Mouse (Mus musculus) forebrain, embryonic 14.5 days (tissue): ENCODE measurements at regions not wholly inside any gene's neighbourhood (a gene's known extent, or its start where the extent isn't known, plus 50 kb on each side); places are given as distances from the start of the nearest gene placed in this dataset.
A peak's percentile ranks its signal among the peaks of the same experiment; 100 is the strongest.

Source experiments
- ATAC-seq: fragments of 200-750 bp; cut with Nextera tagmentation; 2 replicates; pipeline ENCODE4 v1.8.0; 2017; ENCODE audit warnings: mild to moderate bottlenecking, moderate library complexity
- DNase-seq: peaks from one replicate; pipeline ENCODE4 v3.0.0-alpha.2; 2015; ENCODE audit warnings: low spot score
- H3K27ac ChIP-seq: fragments of 300-500 bp; sonication (generic); 2 replicates; pipeline ENCODE4 v1.5.1; 2014; ENCODE audit warnings: low read depth, mild to moderate bottlenecking, control low read depth, low read length, moderate library complexity
- H3K27me3 ChIP-seq: fragments of 300-500 bp; sonication (generic); replicated peaks from 2 replicates; pipeline ENCODE4 v1.6.1; 2014; ENCODE audit warnings: low read length, control low read depth, mixed read lengths; ENCODE audit not compliant: control insufficient read depth, insufficient read depth
- H3K36me3 ChIP-seq: fragments of 300-500 bp; sonication (generic); 2 replicates; pipeline ENCODE4 v1.6.1; 2014; ENCODE audit warnings: low read length, control low read depth; ENCODE audit not compliant: control insufficient read depth, insufficient read depth
- H3K4me1 ChIP-seq: fragments of 300-500 bp; sonication (generic); 2 replicates; pipeline ENCODE4 v1.6.1; 2014; ENCODE audit warnings: antibody characterized with exemption, low read length, control low read depth; ENCODE audit not compliant: control insufficient read depth, insufficient read depth
- H3K4me2 ChIP-seq: fragments of 300-500 bp; sonication (generic); 2 replicates; pipeline ENCODE4 v1.6.1; 2014; ENCODE audit warnings: mild to moderate bottlenecking, control low read depth, low read length
- H3K4me3 ChIP-seq: fragments of 300-500 bp; sonication (generic); 2 replicates; pipeline ENCODE4 v1.5.1; 2014; ENCODE audit warnings: low read depth, low read length, control low read depth
- H3K9ac ChIP-seq: fragments of 300-500 bp; sonication (generic); 2 replicates; pipeline ENCODE4 v1.6.1; 2014; ENCODE audit warnings: mild to moderate bottlenecking, low read length, control low read depth, moderate library complexity
- H3K9me3 ChIP-seq: fragments of 300-500 bp; sonication (generic); replicated peaks from 2 replicates; pipeline ENCODE4 v1.6.1; 2016; ENCODE audit warnings: low read length, control low read depth, mixed read lengths; ENCODE audit not compliant: control insufficient read depth
- WGBS: fragments of 180-500 bp; shearing (Covaris S2); extraction: QIAGEN DNeasy Blood & Tissue Kit; methylation state at CpG from one replicate; pipeline ENCODE4 v1.1.7; 2014; 5-methylcytosine and 5-hydroxymethylcytosine counted together

DNA sequence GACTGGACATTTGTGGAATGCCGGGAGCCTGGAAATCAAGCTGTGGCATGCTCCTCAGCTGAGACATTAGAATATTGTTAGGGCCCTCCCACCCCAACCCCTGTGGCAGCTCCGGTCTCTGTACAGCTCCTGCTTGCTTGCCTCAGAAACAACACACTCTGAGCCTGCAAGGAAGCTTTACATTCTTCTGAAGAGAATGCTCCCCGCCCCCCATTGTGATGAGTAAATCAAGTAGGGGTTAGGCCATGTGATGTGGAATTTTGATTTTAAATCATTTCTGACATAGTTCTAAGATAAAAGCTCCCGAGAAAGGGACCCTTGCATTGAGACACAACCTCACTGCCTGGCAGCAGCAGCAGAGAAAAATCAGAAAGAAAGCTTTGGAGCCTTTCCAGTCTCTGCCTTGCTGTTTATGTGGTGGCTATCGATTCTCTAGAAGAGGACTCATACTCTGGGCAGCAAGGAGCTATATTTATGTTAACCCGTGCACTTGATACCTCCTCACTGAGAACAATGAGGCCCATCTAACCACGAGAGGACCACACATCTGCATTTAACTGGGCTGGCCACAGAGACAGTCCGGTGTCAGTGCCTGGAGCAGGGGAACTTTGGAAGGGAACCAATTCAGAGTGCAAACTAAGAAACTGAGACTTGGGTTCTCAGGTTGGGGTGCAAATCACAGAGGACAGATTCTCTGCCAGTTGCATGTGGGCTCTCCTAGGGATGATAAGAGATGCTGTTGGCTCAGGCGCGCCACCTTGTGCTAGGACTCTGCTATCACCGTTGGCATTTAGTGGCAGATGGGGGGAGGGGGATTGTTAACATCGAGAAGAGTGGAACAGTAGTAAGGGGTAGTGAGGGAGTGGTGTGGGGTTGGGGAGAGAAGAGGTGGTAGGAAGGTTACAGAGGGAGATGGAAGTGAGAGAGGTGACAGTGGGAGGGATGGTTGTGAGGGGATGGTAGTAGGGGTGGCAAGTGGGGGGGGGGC is 218.7 kb upstream of the Camk1g start:
- ATAC-seq, result peak; percentile 56
- no peaks in the 10 kb centered on the region for H3K27me3 ChIP-seq
- DNase-seq, result peak; percentile 83
- H3K27ac ChIP-seq, result no peak overlapping the region
- H3K4me3 ChIP-seq, result no peak overlapping the region
- 19% methylated on average over 12 of the region's 12 CpGs for WGBS
- H3K9ac ChIP-seq, result no peak overlapping the region
- no peak overlapping the region for H3K4me2 ChIP-seq
- no peaks in the 10 kb centered on the region for H3K36me3 ChIP-seq
- H3K9me3 ChIP-seq, result no peaks in the 10 kb centered on the region
- H3K4me1 ChIP-seq, result peaks cover 35% of the 10 kb centered on the region

DNA sequence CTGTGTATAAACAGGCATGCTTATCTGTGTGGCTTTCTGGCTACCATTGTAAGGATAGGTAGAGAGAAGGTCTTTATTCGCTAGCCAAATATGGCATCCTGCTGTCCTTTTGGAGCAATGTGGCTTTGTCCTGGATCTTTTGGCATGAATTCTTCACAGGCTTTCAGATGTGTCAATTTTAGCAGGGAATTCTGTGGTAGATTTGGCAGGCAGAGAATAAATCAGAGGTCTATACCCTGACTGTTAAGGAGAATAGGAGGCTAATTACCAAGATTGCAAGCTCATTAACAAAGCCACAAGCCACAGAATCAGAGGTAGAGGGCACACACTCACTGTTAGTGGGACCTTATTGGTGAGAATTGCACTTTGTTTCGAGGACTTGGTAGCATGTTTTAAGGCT is 217.2 kb upstream of the Camk1g start:
- 10% methylated on average over 2 of the region's 2 CpGs for WGBS
- H3K4me1 ChIP-seq, result peaks cover 35% of the 10 kb centered on the region
- no peak overlapping the region for H3K9ac ChIP-seq
- H3K27ac ChIP-seq, result peak overlapping the region; percentile 49; the same call in 1 of the 2 replicates
- H3K36me3 ChIP-seq, result no peaks in the 10 kb centered on the region
- H3K27me3 ChIP-seq, result no peaks in the 10 kb centered on the region
- no peak overlapping the region for H3K4me2 ChIP-seq
- peak; percentile 84 for DNase-seq
- H3K9me3 ChIP-seq, result no peaks in the 10 kb centered on the region
- H3K4me3 ChIP-seq, result no peak overlapping the region
- peak; percentile 77 for ATAC-seq

DNA sequence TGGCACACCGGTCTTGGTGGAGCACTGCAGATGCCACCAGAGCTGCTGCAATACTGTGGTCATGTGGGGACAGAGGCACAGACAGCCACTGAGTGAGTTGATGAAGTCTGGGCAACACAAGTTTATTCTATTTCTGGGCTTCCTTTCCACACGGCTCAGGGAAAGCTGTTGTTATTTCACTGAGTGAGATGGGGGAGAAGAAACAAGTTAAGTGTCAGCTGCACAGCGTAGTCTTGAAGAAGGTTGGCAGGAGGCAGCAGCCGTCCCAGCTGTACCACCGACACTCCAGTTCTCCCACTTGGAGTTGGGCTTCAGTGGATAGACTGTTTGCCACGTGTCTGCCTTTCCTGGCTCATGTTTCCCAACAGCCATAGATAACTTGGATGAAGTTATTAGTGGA is 216.8 kb upstream of the Camk1g start:
- Histone ChIP-seq H3K36me3 (no peaks in the 10 kb centered on the region), H3K9ac (no peak overlapping the region), H3K4me1 (peaks cover 35% of the 10 kb centered on the region), H3K4me3 (no peak overlapping the region), H3K27me3 (no peaks in the 10 kb centered on the region), H3K9me3 (no peaks in the 10 kb centered on the region), H3K4me2 (no peak overlapping the region), H3K27ac (peak overlapping the region; percentile 49; the same call in 1 of the 2 replicates)
- peak; percentile 85 for DNase-seq
- WGBS, result 39% methylated on average over 6 of the region's 6 CpGs
- ATAC-seq, result peak; percentile 75

DNA sequence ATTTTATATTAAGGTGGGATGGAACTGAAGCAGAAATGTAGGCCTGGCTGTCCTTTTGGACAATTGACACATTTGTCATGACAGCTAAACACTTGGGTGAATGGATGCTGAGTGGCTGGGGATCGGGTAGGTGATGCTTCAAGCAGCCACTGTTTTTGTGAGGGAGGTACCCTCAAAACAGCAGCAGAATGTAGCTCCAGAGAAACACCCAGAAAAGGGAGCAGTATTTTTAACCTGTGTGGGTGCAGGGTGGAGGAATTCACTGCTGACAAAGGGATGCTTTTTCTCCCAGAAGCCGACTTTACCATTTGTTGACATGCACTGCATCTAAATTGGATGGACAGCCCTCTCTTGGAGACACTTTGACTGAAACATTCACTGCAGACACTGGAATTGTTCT is 213.7 kb upstream of the Camk1g start:
- Histone ChIP-seq H3K36me3 (no peaks in the 10 kb centered on the region), H3K27ac (no peak overlapping the region), H3K4me2 (no peak overlapping the region), H3K9me3 (no peaks in the 10 kb centered on the region), H3K9ac (no peak overlapping the region), H3K4me1 (peaks cover 22% of the 10 kb centered on the region), H3K4me3 (no peak overlapping the region), H3K27me3 (no peaks in the 10 kb centered on the region)
- DNase-seq (no peak), ATAC-seq (no peak)
- 74% methylated on average over 2 of the region's 2 CpGs for WGBS

DNA sequence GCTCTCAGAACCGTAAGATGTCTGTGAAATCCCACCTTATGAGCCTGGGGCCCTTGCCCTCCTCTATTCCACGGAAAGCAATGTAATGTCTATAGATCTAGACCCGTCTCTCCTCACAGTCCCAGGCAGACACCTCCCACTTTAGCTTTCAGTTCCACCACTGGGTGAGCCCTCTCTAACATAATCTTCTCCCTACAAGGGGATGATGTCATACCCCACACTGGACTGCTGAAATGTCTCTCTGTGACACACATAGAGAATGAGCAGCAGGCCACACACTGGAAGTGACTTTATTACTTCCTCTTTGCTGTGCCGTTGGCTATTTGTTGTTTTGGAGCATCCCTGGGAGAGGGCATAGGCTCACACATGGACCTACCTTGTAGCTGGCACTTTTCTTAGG is 210.3 kb upstream of the Camk1g start:
- WGBS, result 79% methylated on average over 4 of the region's 4 CpGs
- no peak overlapping the region for H3K4me3 ChIP-seq
- no peak for ATAC-seq

DNA sequence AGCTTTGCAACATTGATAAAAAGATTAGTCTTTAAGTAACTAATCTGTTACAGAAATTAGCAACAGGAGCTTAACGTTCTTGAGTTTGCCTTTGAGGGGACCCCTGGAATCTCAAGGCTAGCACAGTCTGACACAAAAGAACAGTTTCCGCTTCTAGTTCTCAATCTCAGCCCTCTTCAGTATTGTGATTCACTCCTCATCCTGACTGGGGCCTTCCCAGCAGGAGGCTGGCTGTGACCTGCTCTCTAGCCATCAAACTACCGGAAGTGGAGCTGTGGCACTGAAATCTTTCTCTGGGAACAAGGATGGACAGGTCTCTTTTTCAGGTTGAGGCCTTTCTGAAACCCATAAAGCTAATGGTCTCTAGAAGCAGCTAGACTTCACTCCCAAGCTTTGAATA is 209.6 kb upstream of the Camk1g start:
- H3K36me3 ChIP-seq, result no peaks in the 10 kb centered on the region
- no peak overlapping the region for H3K9ac ChIP-seq
- H3K27ac ChIP-seq, result no peak overlapping the region
- H3K4me1 ChIP-seq, result peaks cover 9% of the 10 kb centered on the region; the same call in 1 of the 2 replicates
- no peaks in the 10 kb centered on the region for H3K9me3 ChIP-seq
- DNase-seq (no peak), ATAC-seq (no peak)
- no peak overlapping the region for H3K4me2 ChIP-seq
- 52% methylated on average over 3 of the region's 3 CpGs for WGBS
- H3K4me3 ChIP-seq, result no peak overlapping the region
- no peaks in the 10 kb centered on the region for H3K27me3 ChIP-seq

More for the DNA sequence above, 210.3 kb upstream of the Camk1g start:
- H3K9ac ChIP-seq, result no peak overlapping the region
- no peaks in the 10 kb centered on the region for H3K36me3 ChIP-seq
- no peak for DNase-seq
- H3K27ac ChIP-seq, result no peak overlapping the region
- H3K9me3 ChIP-seq, result no peaks in the 10 kb centered on the region
- H3K4me1 ChIP-seq, result peaks cover 9% of the 10 kb centered on the region; the same call in 1 of the 2 replicates
- no peaks in the 10 kb centered on the region for H3K27me3 ChIP-seq
- H3K4me2 ChIP-seq, result no peak overlapping the region

DNA sequence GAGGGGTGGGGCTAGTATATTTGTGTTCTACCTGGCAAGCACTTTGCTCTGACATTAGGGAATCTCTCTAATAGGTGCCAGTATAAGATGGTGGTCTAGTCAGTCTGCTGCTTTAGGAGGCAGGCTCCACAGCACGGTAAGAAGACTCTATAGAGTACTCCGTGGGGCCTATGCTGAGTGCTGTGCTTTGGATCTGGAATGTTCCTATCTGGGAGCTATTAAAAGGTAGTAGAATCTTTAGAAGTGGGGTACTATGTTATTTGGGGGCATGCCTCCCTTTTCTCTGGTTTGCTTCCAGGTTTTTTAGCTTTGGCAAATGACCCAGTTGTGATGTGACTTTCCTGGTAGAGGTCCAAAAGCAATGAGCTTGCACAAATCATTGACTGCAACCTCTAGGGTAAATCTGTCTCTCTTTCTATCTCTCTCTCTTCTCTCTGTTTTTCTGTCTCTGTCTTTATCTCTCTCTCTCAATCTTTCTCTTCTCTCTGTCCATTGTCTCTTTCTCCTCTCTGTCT is 208.6 kb upstream of the Camk1g start:
- H3K4me1 ChIP-seq, result peaks cover 9% of the 10 kb centered on the region; the same call in 1 of the 2 replicates
- H3K4me3 ChIP-seq, result no peak overlapping the region
- no peak for DNase-seq
- 81% methylated on average over 2 of the region's 2 CpGs for WGBS
- H3K27me3 ChIP-seq, result no peaks in the 10 kb centered on the region
- H3K9ac ChIP-seq, result no peak overlapping the region
- no peaks in the 10 kb centered on the region for H3K9me3 ChIP-seq
- H3K27ac ChIP-seq, result no peak overlapping the region
- no peak overlapping the region for H3K4me2 ChIP-seq
- ATAC-seq, result no peak
- H3K36me3 ChIP-seq, result no peaks in the 10 kb centered on the region

DNA sequence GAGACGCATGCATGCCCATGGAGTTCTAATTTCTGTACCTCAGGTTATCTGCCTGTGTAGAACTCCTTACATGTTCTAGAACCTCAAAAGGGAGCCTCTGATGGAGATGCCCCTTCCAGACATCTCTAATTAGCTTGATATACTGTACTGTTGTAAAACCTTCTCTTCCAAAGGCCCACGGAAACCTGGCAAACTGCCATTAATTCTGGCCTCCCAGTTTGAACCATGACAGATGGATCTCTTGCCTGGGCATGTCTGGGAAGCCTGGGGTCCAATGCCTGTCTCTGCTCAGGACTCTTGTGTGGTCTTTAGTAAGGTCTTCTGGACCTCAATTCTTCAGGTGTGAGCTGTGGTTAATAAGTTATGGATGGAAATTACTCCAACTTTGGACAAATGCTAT is 207.7 kb upstream of the Camk1g start:
- H3K36me3 ChIP-seq, result no peaks in the 10 kb centered on the region
- 61% methylated on average over 2 of the region's 2 CpGs for WGBS
- no peak for DNase-seq

More for the DNA sequence above, 207.7 kb upstream of the Camk1g start:
- peaks cover 9% of the 10 kb centered on the region; the same call in 1 of the 2 replicates for H3K4me1 ChIP-seq
- H3K27ac ChIP-seq, result no peak overlapping the region
- no peaks in the 10 kb centered on the region for H3K9me3 ChIP-seq
- no peak overlapping the region for H3K4me2 ChIP-seq
- no peak for ATAC-seq
- no peaks in the 10 kb centered on the region for H3K27me3 ChIP-seq
- H3K9ac ChIP-seq, result no peak overlapping the region
- H3K4me3 ChIP-seq, result no peak overlapping the region
